Mouse (Mus musculus) MEL (cell line): ENCODE results near the gene Tmem82. TPM values are rescaled to one million over a fixed set of nuclear protein-coding genes. Genes with fewer than 3 reads are reported as not detected.

ENCODE experiments used
- DNase-seq: peaks from one replicate; pipeline ENCODE4 v3.0.0; 2011; ENCODE audit warnings: low read depth, low spot score
- H3K27ac ChIP-seq: 2 replicates; pipeline ENCODE4 v1.5.1; 2012; ENCODE audit warnings: low read depth, mild to moderate bottlenecking, control low read depth, low read length, moderate library complexity; ENCODE audit not compliant: control insufficient read depth
- H3K27me3 ChIP-seq, 2 experiments: fragments of 150-350 bp in 1 of 2; sonication (generic) in 1 of 2; 2 replicates each; pipeline ENCODE4 v1.6.1; 2012; ENCODE audit warnings: low read length in 2 of 2, mild to moderate bottlenecking in 2 of 2, improper control_type of control experiment in 1 of 2, moderate library complexity in 1 of 2; ENCODE audit not compliant: insufficient read depth in 2 of 2, control insufficient read depth in 1 of 2
- H3K36me3 ChIP-seq, 2 experiments: 2 replicates each; pipeline ENCODE4 v1.6.1; 2012 to 2014; ENCODE audit warnings: low read length in 2 of 2, improper control_type of control experiment in 1 of 2, inconsistent platforms in 1 of 2, mild to moderate bottlenecking in 1 of 2; ENCODE audit not compliant: insufficient read depth in 2 of 2, control insufficient read depth in 1 of 2
- H3K4me1 ChIP-seq, 2 experiments: fragments of 150-350 bp in 1 of 2; sonication (generic) in 1 of 2; 2 replicates each; pipeline ENCODE4 v1.6.1; 2012; ENCODE audit warnings: low read length in 2 of 2, improper control_type of control experiment in 1 of 2, mild to moderate bottlenecking in 1 of 2; ENCODE audit not compliant: insufficient read depth in 2 of 2, control insufficient read depth in 1 of 2
- H3K4me3 ChIP-seq, 2 experiments: fragments of 150-350 bp in 1 of 2; sonication (generic) in 1 of 2; 2 replicates each; pipeline ENCODE4 v1.5.1; 2012; ENCODE audit warnings: low read depth in 2 of 2, low read length in 2 of 2, mild to moderate bottlenecking in 2 of 2, moderate library complexity in 2 of 2, control low read depth in 1 of 2, improper control_type of control experiment in 1 of 2; ENCODE audit not compliant: control insufficient read depth in 1 of 2, insufficient read depth in 1 of 2
- H3K79me2 ChIP-seq: 2 replicates; pipeline ENCODE4 v1.6.1; 2012; ENCODE audit warnings: mild to moderate bottlenecking, low read length, moderate library complexity; ENCODE audit not compliant: control insufficient read depth, poor library complexity, insufficient read depth
- H3K9ac ChIP-seq: 2 replicates; pipeline ENCODE4 v1.6.1; 2012; ENCODE audit warnings: low read depth, mild to moderate bottlenecking, control low read depth, low read length, moderate library complexity; ENCODE audit not compliant: control insufficient read depth, poor library complexity, severe bottlenecking
- H3K9me3 ChIP-seq: fragments of 150-350 bp; sonication (generic); replicated peaks from 2 replicates; pipeline ENCODE4 v1.6.1; 2012; ENCODE audit warnings: mild to moderate bottlenecking, low read length, improper control_type of control experiment, moderate library complexity; ENCODE audit not compliant: insufficient read depth
- CHD1 ChIP-seq: IDR thresholded peaks from 2 replicates; pipeline ENCODE4 v1.6.1; 2012; ENCODE audit warnings: low read depth, mild to moderate bottlenecking, inconsistent platforms, low read length, improper control_type of control experiment
- CTCF ChIP-seq, 3 experiments: IDR thresholded peaks in 2 of 3; conservative IDR thresholded peaks in 1 of 3; 2 replicates each; pipeline ENCODE4 v1.5.1; 2011 to 2012; ENCODE audit warnings: low read length in 3 of 3, low read depth in 2 of 3, mild to moderate bottlenecking in 2 of 3, improper control_type of control experiment in 1 of 3, inconsistent platforms in 1 of 3, mixed read lengths in 1 of 3, moderate library complexity in 1 of 3; ENCODE audit not compliant: control insufficient read depth in 1 of 3, insufficient read depth in 1 of 3, poor library complexity in 1 of 3, severe bottlenecking in 1 of 3
- E2F4 ChIP-seq: IDR thresholded peaks from 2 replicates; pipeline ENCODE4 v1.6.1; 2011; ENCODE audit warnings: low read depth, low read length, improper control_type of control experiment, borderline replicate concordance
- ETS1 ChIP-seq: IDR thresholded peaks from 2 replicates; pipeline ENCODE4 v1.6.1; 2012; ENCODE audit warnings: low read depth, mild to moderate bottlenecking, inconsistent platforms, low read length, improper control_type of control experiment, moderate library complexity
- GATA1 ChIP-seq: IDR thresholded peaks from 2 replicates; pipeline ENCODE4 v1.6.1; 2011; ENCODE audit warnings: low read depth, low read length, improper control_type of control experiment
- HCFC1 ChIP-seq: IDR thresholded peaks from 2 replicates; pipeline ENCODE4 v1.6.1; 2012; ENCODE audit warnings: low read depth, mild to moderate bottlenecking, inconsistent platforms, low read length, improper control_type of control experiment, moderate library complexity
- MAFK ChIP-seq: IDR thresholded peaks from 2 replicates; pipeline ENCODE4 v1.6.1; 2011; ENCODE audit warnings: low read depth, mild to moderate bottlenecking, low read length, improper control_type of control experiment, borderline replicate concordance
- MAX ChIP-seq: IDR thresholded peaks from 2 replicates; pipeline ENCODE4 v1.6.1; 2011; ENCODE audit warnings: low read length, improper control_type of control experiment
- MEF2A ChIP-seq: IDR thresholded peaks from 2 replicates; pipeline ENCODE4 v1.6.1; 2014; ENCODE audit warnings: low read depth, mild to moderate bottlenecking, inconsistent platforms, low read length, improper control_type of control experiment; ENCODE audit not compliant: poor library complexity, insufficient replicate concordance, severe bottlenecking; ENCODE audit errors: extremely low read depth
- MYB ChIP-seq: IDR thresholded peaks from 2 replicates; pipeline ENCODE4 v1.6.1; 2011; ENCODE audit warnings: mild to moderate bottlenecking, low read depth, low read length, improper control_type of control experiment
- POLR2AphosphoS2 ChIP-seq: IDR thresholded peaks from 2 replicates; pipeline ENCODE4 v1.6.1; 2011; ENCODE audit warnings: low read length, improper control_type of control experiment
- TBP ChIP-seq: IDR thresholded peaks from 2 replicates; pipeline ENCODE4 v1.8.0; 2011; ENCODE audit warnings: low read depth, low read length, improper control_type of control experiment
- ZMIZ1 ChIP-seq: IDR thresholded peaks from 2 replicates; pipeline ENCODE4 v1.6.1; 2012; ENCODE audit warnings: low read depth, mild to moderate bottlenecking, inconsistent platforms, low read length, improper control_type of control experiment, moderate library complexity
- polyA plus RNA-seq, 2 experiments: library from polyadenylated mRNA; stranded (reverse) in 1 of 2; unstranded in 1 of 2; fragments of >175 nt in 1 of 2; fragments of >200 nt in 1 of 2; gene quantifications; 2 replicates each; pipeline versions ENCODE4 v1.2.1 to v1.2.4; 2012; ENCODE audit warnings: low replicate concordance in 2 of 2, low read depth in 1 of 2; ENCODE audit not compliant: insufficient read length in 2 of 2, insufficient read depth in 1 of 2, missing spikeins in 1 of 2
- total RNA-seq: library from RNA; depleted of rRNA; stranded (reverse); fragments of 300-350 nt; gene quantifications from 2 replicates; pipeline ENCODE4 v1.2.3, GENCODE M21; 2012

Tmem82 gene
- total and polyA plus RNA-seq, 3 experiments = 0.21 TPM; not detected in 2

DNA sequence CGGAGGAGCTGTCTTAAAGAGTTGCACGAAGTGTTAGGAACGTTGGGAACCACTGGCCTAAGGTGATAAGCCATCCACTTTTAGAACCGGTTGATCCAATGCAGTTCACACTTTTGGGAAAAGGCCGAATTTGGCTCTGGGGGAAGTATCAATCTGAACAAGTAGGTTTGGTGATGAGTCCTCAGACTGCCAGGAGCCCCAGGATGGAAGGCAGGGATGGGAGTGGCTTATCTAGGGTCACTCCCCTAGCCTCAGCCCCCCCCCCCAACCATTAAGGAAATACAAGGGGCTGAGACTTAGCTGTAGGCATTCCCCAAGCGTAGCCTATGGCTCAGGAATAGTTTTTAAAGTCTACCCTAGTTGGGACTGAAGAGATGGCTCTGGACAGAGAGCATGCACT, 52.2 kb downstream of the Tmem82 start:
- no peaks in the 10 kb centered on the region for H3K79me2 ChIP-seq
- H3K4me3 ChIP-seq = no peak overlapping the region
- TF ChIP-seq ETS1 = no peak
- no peak for TF ChIP-seq HCFC1
- TF ChIP-seq CHD1 = no peak
- TF ChIP-seq ZMIZ1 = no peak
- no peak for TF ChIP-seq MYB
- TF ChIP-seq POLR2AphosphoS2 = no peak
- TF ChIP-seq E2F4 = no peak
- no peak for TF ChIP-seq GATA1
- TF ChIP-seq MAFK = no peak
- TF ChIP-seq MAX = no peak
- no peak for TF ChIP-seq MEF2A
- no peaks in the 10 kb centered on the region for H3K36me3 ChIP-seq
- peaks cover 0 to 5% of the 10 kb centered on the region in 2 experiments; a peak in 3 of 4 replicates for H3K27me3 ChIP-seq
- H3K27ac ChIP-seq = no peak overlapping the region
- DNase-seq = no peak
- 0 out of 4 replicates have a peak, but pooled peaks cover 0 to 4% of the 10 kb centered on the region in 2 experiments for H3K4me1 ChIP-seq
- no peaks in the 10 kb centered on the region for H3K9me3 ChIP-seq
- no peak overlapping the region for H3K9ac ChIP-seq

DNA sequence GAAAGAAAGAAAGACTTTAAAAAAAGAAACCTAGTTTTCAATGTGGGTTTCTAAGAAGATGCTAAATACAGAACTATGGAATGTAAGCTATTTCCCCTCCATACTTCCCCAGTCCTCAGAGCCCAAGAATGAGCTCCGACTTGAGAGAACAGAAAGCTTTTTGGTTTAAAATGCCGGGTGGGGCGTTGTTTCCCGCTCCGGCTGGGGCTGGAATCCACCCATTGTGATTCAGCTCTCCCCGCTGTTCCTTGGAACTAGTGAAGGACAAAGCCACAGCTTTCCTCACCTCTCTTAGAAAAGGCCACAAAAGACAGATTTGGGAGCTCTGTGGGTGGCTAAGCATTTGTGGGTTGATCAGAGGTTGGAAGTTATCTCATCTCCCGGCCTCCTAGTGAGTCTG, 53.1 kb downstream of the Tmem82 start:
- H3K27ac ChIP-seq = no peak overlapping the region
- H3K4me1 ChIP-seq = peaks cover 0 to 5% of the 10 kb centered on the region in 2 experiments; a peak in 1 of 4 replicates
- no peak overlapping the region for H3K4me3 ChIP-seq
- no peak for DNase-seq
- TF ChIP-seq CTCF (IDR thresholded peaks at IDR 0.05 in 2 of 3, conservative IDR thresholded peaks at IDR 0.05 in 1 of 3; ENCODE audit: control insufficient read depth in 1 of 3, insufficient read depth in 1 of 3, low read depth in 2 of 3, low read length in 3 of 3, poor library complexity in 1 of 3, severe bottlenecking in 1 of 3) = no peak
- no peaks in the 10 kb centered on the region for H3K9me3 ChIP-seq
- peaks cover 0 to 5% of the 10 kb centered on the region in 2 experiments; a peak in 3 of 4 replicates for H3K27me3 ChIP-seq
- H3K36me3 ChIP-seq = peaks cover 0 to 1% of the 10 kb centered on the region in 2 experiments; a peak in 1 of 4 replicates
- H3K79me2 ChIP-seq = no peaks in the 10 kb centered on the region
- H3K9ac ChIP-seq = no peak overlapping the region

DNA sequence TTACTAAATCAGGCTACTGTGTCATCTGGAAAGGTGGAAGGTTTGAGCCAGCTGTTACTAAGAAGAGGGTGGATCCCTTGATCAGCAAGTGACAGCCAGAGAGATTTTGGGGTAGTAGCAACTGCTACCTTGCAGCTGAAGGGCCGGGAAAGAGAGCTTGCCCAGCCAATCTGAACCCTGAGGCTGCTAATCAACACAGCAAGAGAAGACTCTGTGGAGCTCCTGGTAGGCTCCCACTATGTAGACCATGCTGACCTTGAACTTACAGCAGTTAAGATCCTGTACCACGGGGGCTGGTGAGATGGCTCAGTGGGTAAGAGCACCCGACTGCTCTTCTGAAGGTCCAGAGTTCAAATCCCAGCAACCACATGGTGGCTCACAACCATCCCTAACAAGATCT, 53.8 kb downstream of the Tmem82 start:
- Histone ChIP-seq H3K79me2 (peaks cover under 1% of the 10 kb centered on the region; the same call in 1 of the 2 replicates), H3K9ac (no peak overlapping the region), H3K27ac (no peak overlapping the region), H3K9me3 (no peaks in the 10 kb centered on the region), H3K4me3 (no peak overlapping the region), H3K36me3 (peaks cover 0 to 4% of the 10 kb centered on the region in 2 experiments; a peak in 1 of 4 replicates), H3K27me3 (peaks cover 0 to 5% of the 10 kb centered on the region in 2 experiments; a peak in 3 of 4 replicates), H3K4me1 (peaks cover 0 to 9% of the 10 kb centered on the region in 2 experiments; a peak in 1 of 4 replicates)
- DNase-seq = no peak
- peak; percentile 86 for TF ChIP-seq TBP
- no peak for TF ChIP-seq MAX
- 0 out of 6 replicates have a peak, but pooled peaks of 1 of the 3 experiments have one; percentile 0 for TF ChIP-seq CTCF (IDR thresholded peaks at IDR 0.05 in 2 of 3, conservative IDR thresholded peaks at IDR 0.05 in 1 of 3; ENCODE audit: control insufficient read depth in 1 of 3, insufficient read depth in 1 of 3, low read depth in 2 of 3, low read length in 3 of 3, poor library complexity in 1 of 3, severe bottlenecking in 1 of 3)
